Mouse (Mus musculus) heart, postnatal 0 days (tissue): ENCODE data around the gene Tpcn1.

Source experiments
- CTCF ChIP-seq: IDR thresholded peaks from 2 replicates; pipeline ENCODE4 v1.5.1; 2016; ENCODE audit warnings: antibody characterized with exemption, control low read depth, low read depth
- EP300 ChIP-seq: IDR thresholded peaks from 2 replicates; pipeline ENCODE4 v1.6.1; 2016; ENCODE audit warnings: antibody characterized with exemption, low read depth

DNA sequence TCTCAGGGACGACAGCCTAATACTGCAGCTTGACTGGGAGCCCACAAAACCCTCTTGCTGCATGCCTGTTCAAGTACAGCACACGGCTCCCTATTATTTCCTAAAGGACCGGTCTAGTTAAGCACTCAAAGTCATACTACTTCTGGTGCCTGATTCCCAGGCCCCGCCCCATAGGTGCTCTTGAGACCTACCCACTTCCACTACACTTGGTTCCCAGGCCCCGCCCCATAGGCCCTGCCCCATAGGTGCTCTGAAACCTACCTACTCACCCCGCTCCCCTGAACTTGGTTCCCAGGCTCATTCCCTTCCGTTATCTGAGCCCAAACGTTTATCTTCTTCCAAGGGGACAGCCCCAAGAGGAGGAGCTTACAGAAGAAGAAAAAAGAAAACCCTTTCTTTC, 100.6 kb downstream of the Tpcn1 start:
- TF ChIP-seq CTCF (no peak), EP300 (no peak)
